Mouse (Mus musculus): ENCODE measurements around the gene Ube2v1. TPM values are rescaled to one million over a fixed set of nuclear protein-coding genes. Genes with fewer than 3 reads are reported as not detected.

Ube2v1 gene
- polyA plus RNA-seq, 1 experiment from 2014 or later: 249 TPM

- H3K9me3 ChIP-seq (ENCODE audit: control insufficient read depth, low read length): no peaks in the 10 kb centered on the region
These were observed 35.0 kb downstream of the Ube2v1 start for GRCm38 (mm10) chr2:167596726-167597491.

GRCm38 (mm10) chr2:167596262-167596661 lies 35.6 kb downstream of the Ube2v1 start:
- ATAC-seq (ENCODE audit: low read depth) (no peak), DNase-seq (ENCODE audit: low spot score) (no peak)
- Histone ChIP-seq H3K9me3 (ENCODE audit: control insufficient read depth, low read length) (no peaks in the 10 kb centered on the region), H3K27me3 (replicated peaks; ENCODE audit: control insufficient read depth, insufficient read depth, low read length) (no peaks in the 10 kb centered on the region), H3K27ac (replicated peaks; ENCODE audit: low read depth, low read length) (peak overlapping the region; percentile 89), H3K4me1 (ENCODE audit: control insufficient read depth, insufficient read depth, low read length) (peaks cover 61% of the 10 kb centered on the region), H3K36me3 (ENCODE audit: control insufficient read depth, insufficient read depth, low read length) (no peaks in the 10 kb centered on the region), H3K4me2 (ENCODE audit: low read depth, low read length) (peak overlapping the region; percentile 28), H3K4me3 (ENCODE audit: low read depth, low read length) (no peak overlapping the region), H3K9ac (ENCODE audit: low read depth, low read length) (peak overlapping the region; percentile 9; the same call in 1 of the 2 replicates)
- WGBS: 28% methylated on average over 3 of the region's 4 CpGs

More at GRCm38 (mm10) chr2:167596726-167597491, 35.0 kb downstream of the Ube2v1 start:
- 11% methylated on average over 20 of the region's 27 CpGs for WGBS
- Histone ChIP-seq H3K36me3 (ENCODE audit: control insufficient read depth, insufficient read depth, low read length) (no peaks in the 10 kb centered on the region), H3K4me2 (ENCODE audit: low read depth, low read length) (peak overlapping the region; percentile 51), H3K9ac (ENCODE audit: low read depth, low read length) (peak overlapping the region; percentile 46), H3K4me1 (ENCODE audit: control insufficient read depth, insufficient read depth, low read length) (peaks cover 61% of the 10 kb centered on the region), H3K27me3 (replicated peaks; ENCODE audit: control insufficient read depth, insufficient read depth, low read length) (no peaks in the 10 kb centered on the region), H3K4me3 (ENCODE audit: low read depth, low read length) (peak overlapping the region; percentile 26), H3K27ac (replicated peaks; ENCODE audit: low read depth, low read length) (peak overlapping the region; percentile 89)
- ATAC-seq (ENCODE audit: low read depth) (no peak; the same call in 1 of the 2 replicates), DNase-seq (ENCODE audit: low spot score) (peak; percentile 62)

- 12% methylated on average over 14 of the region's 14 CpGs for WGBS
- H3K27ac ChIP-seq (replicated peaks; ENCODE audit: low read depth, low read length): peak overlapping the region; percentile 89
- peak overlapping the region; percentile 28 for H3K4me2 ChIP-seq (ENCODE audit: low read depth, low read length)
- no peaks in the 10 kb centered on the region for H3K9me3 ChIP-seq (ENCODE audit: control insufficient read depth, low read length)
- H3K4me3 ChIP-seq (ENCODE audit: low read depth, low read length): no peak overlapping the region
- no peaks in the 10 kb centered on the region for H3K27me3 ChIP-seq (replicated peaks; ENCODE audit: control insufficient read depth, insufficient read depth, low read length)
- H3K9ac ChIP-seq (ENCODE audit: low read depth, low read length): peak overlapping the region; percentile 9; the same call in 1 of the 2 replicates
- DNase-seq (ENCODE audit: low spot score) (peak; percentile 84), ATAC-seq (ENCODE audit: low read depth) (peak; percentile 24)
- H3K36me3 ChIP-seq (ENCODE audit: control insufficient read depth, insufficient read depth, low read length): no peaks in the 10 kb centered on the region
- H3K4me1 ChIP-seq (ENCODE audit: control insufficient read depth, insufficient read depth, low read length): peaks cover 61% of the 10 kb centered on the region
These were observed 36.1 kb downstream of the Ube2v1 start for GRCm38 (mm10) chr2:167595761-167596171.

GRCm38 (mm10) chr2:167594444-167594934 lies 37.4 kb downstream of the Ube2v1 start:
- Histone ChIP-seq H3K4me2 (ENCODE audit: low read depth, low read length) (peak overlapping the region; percentile 21), H3K27me3 (replicated peaks; ENCODE audit: control insufficient read depth, insufficient read depth, low read length) (no peaks in the 10 kb centered on the region), H3K4me1 (ENCODE audit: control insufficient read depth, insufficient read depth, low read length) (peaks cover 55% of the 10 kb centered on the region), H3K9me3 (ENCODE audit: control insufficient read depth, low read length) (no peaks in the 10 kb centered on the region), H3K36me3 (ENCODE audit: control insufficient read depth, insufficient read depth, low read length) (no peaks in the 10 kb centered on the region), H3K9ac (ENCODE audit: low read depth, low read length) (0 out of 2 replicates have a peak overlapping the region, but pooled peaks have one; percentile 17), H3K27ac (replicated peaks; ENCODE audit: low read depth, low read length) (peak overlapping the region; percentile 89), H3K4me3 (ENCODE audit: low read depth, low read length) (no peak overlapping the region)
- WGBS: 12% methylated on average over 9 of the region's 10 CpGs
- DNase-seq (ENCODE audit: low spot score) (peak; percentile 93), ATAC-seq (ENCODE audit: low read depth) (peak; percentile 20; the same call in 1 of the 2 replicates)

- Histone ChIP-seq H3K27me3 (replicated peaks; ENCODE audit: control insufficient read depth, insufficient read depth, low read length) (no peaks in the 10 kb centered on the region), H3K9me3 (ENCODE audit: control insufficient read depth, low read length) (no peaks in the 10 kb centered on the region), H3K9ac (ENCODE audit: low read depth, low read length) (peak overlapping the region; percentile 25; the same call in 1 of the 2 replicates), H3K4me2 (ENCODE audit: low read depth, low read length) (peak overlapping the region; percentile 21; the same call in 1 of the 2 replicates), H3K4me1 (ENCODE audit: control insufficient read depth, insufficient read depth, low read length) (peaks cover 58% of the 10 kb centered on the region), H3K27ac (replicated peaks; ENCODE audit: low read depth, low read length) (peak overlapping the region; percentile 89), H3K4me3 (ENCODE audit: low read depth, low read length) (no peak overlapping the region), H3K36me3 (ENCODE audit: control insufficient read depth, insufficient read depth, low read length) (no peaks in the 10 kb centered on the region)
- ATAC-seq (ENCODE audit: low read depth) (no peak), DNase-seq (ENCODE audit: low spot score) (peak; percentile 59)
- 68% methylated on average over 4 of the region's 4 CpGs for WGBS
These were observed 38.2 kb downstream of the Ube2v1 start for GRCm38 (mm10) chr2:167593551-167594250.

GRCm38 (mm10) chr2:167588774-167589577 lies 42.9 kb downstream of the Ube2v1 start:
- peak overlapping the region; percentile 42; the same call in 1 of the 2 replicates for H3K9ac ChIP-seq (ENCODE audit: low read depth, low read length)
- peak; percentile 51 for DNase-seq (ENCODE audit: low spot score)
- H3K27ac ChIP-seq (replicated peaks; ENCODE audit: low read depth, low read length): peak overlapping the region; percentile 61; the same call in 1 of the 2 replicates
- H3K36me3 ChIP-seq (ENCODE audit: control insufficient read depth, insufficient read depth, low read length): no peaks in the 10 kb centered on the region
- H3K27me3 ChIP-seq (replicated peaks; ENCODE audit: control insufficient read depth, insufficient read depth, low read length): no peaks in the 10 kb centered on the region
- H3K9me3 ChIP-seq (ENCODE audit: control insufficient read depth, low read length): no peaks in the 10 kb centered on the region
- H3K4me1 ChIP-seq (ENCODE audit: control insufficient read depth, insufficient read depth, low read length): peaks cover 31% of the 10 kb centered on the region
- WGBS: 20% methylated on average over 20 of the region's 21 CpGs
- ATAC-seq (ENCODE audit: low read depth): 0 out of 2 replicates have a peak, but pooled peaks have one; percentile 15
- peak overlapping the region; percentile 38; the same call in 1 of the 2 replicates for H3K4me2 ChIP-seq (ENCODE audit: low read depth, low read length)
- H3K4me3 ChIP-seq (ENCODE audit: low read depth, low read length): 0 out of 2 replicates have a peak overlapping the region, but pooled peaks have one; percentile 1

GRCm38 (mm10) chr2:167586976-167587375 lies 44.9 kb downstream of the Ube2v1 start:
- H3K36me3 ChIP-seq (ENCODE audit: control insufficient read depth, insufficient read depth, low read length): no peaks in the 10 kb centered on the region
- H3K4me1 ChIP-seq (ENCODE audit: control insufficient read depth, insufficient read depth, low read length): peaks cover 29% of the 10 kb centered on the region
- H3K9ac ChIP-seq (ENCODE audit: low read depth, low read length): no peak overlapping the region
- no peak overlapping the region for H3K4me2 ChIP-seq (ENCODE audit: low read depth, low read length)
- H3K9me3 ChIP-seq (ENCODE audit: control insufficient read depth, low read length): no peaks in the 10 kb centered on the region
- WGBS: 16% methylated on average over 9 of the region's 9 CpGs
- no peak overlapping the region for H3K4me3 ChIP-seq (ENCODE audit: low read depth, low read length)
- H3K27ac ChIP-seq (replicated peaks; ENCODE audit: low read depth, low read length): 0 out of 2 replicates have a peak overlapping the region, but pooled peaks have one; percentile 7
- H3K27me3 ChIP-seq (replicated peaks; ENCODE audit: control insufficient read depth, insufficient read depth, low read length): no peaks in the 10 kb centered on the region
- ATAC-seq (ENCODE audit: low read depth) (no peak), DNase-seq (ENCODE audit: low spot score) (peak; percentile 30)

Measured in embryonic facial prominence, embryonic 14.5 days (tissue).